Mouse (Mus musculus) hematopoietic multipotent progenitor cell, adult 10-12 weeks (in vitro differentiated cells): ENCODE results near the gene Tmc3. TPM values are rescaled to one million over a fixed set of nuclear protein-coding genes. Genes with fewer than 3 reads are reported as not detected.

Source experiments
- polyA plus RNA-seq: library from polyadenylated mRNA; stranded (reverse); fragments of >175 nt; gene quantifications from 2 replicates; pipeline ENCODE4 v1.2.3, GENCODE M21; 2012; ENCODE audit warnings: low replicate concordance

Gene Tmc3
- 0.13 TPM in 1 of 2 replicates, not detected in the other for polyA plus RNA-seq

DNA sequence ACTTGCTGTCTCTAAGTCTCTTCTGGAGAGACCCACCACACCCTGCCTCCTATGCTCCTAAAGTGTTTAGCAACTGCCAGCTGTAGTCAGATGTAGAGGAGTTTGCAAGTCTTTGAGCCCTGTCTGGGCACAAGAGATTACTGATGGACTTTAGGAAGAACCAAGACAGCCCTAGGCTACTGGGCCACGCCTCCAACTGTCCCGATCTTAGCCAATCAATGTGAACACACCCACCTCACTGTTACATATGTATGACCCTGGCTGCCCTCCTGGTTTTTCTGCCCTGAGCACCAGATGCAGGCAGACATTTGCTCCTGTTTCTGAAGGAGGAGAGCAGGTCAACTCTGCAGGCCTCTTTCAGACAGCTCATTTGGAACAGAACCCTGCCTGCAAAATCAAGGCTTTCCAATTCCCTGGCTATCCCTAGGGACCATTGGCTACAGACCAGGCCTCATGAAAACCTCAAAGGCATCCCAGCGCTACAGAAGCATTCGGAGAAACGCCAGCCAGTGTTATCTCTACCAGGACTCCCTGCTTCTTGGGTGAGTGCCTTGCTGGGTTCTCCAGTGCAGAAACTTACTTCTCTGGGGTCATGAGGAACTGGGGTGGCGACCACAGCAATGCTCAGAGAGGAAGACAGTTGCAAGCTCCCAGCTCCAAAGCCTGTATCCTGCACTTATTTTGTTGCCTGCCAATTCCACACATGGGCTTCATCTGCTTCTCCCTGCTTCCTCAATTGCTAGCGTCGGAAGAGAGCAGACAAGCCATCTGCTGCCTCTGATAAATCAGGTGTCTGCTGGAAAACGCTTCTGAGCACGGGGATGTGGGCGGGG, at the start of gene Tmc3:
TSS of gene Tmc3 (plus strand) at position 289 of the 833 bp plus-strand sequence.

DNA sequence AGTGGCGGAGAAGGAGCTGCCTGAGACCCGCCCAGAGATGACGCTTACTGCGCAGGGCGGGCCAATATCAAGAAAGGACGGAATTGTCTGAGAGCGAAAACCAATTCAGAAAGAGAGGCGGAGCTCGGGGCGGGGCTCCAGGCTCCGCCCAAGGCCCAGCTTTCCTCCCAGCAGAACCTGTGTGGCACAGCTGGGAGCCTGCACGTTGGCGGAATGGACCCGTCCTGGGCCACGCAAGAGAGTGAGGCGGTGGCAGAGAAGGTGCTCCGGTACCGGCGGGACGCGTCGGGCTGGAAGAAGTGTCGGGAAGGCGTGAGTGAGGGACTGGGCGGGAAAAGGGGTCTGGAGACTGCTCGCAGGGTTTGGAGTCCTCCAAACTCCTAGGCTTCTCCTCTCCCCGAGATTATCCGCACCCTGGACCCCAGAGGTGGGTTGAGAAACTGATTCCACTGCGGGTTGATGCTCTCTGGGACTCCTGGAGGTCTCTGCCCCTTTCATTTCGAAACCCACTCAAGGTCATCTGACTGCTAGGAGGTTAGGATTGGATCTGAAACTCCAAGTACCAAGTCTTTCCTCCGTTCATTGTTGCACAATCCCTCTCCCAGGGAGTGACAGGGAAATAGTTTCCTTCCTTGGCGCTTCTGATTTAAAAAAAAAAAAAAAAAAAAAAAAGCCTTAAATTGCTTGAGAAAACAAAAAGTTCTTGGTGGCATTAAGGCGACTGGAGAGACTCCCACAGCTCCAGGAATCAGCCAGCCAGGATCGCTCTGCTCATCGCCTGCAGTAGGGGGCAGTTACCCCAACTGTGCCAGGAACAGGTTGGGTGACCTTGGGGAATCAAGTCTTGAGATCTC, 47.3 kb downstream of the Tmc3 start, which contains the start of gene Stard5:
TSS of gene Stard5 (plus strand) at position 132 of the 854 bp plus-strand sequence.

Other genes with a start within 250 kb of the Tmc3 start
- 4.8 and 8.4 TPM in 2 replicates for gene Stard5, start 47.0 kb downstream of the Tmc3 start, polyA plus RNA-seq
- gene Il16, start 160.8 kb downstream of the Tmc3 start, polyA plus RNA-seq = 32.2 and 115 TPM in 2 replicates
- not detected in 2 replicates for gene Cfap161, start 210.0 kb downstream of the Tmc3 start, polyA plus RNA-seq